Mouse (Mus musculus) hindbrain, embryonic 10.5 days (tissue): ENCODE measurements around the gene Txn1. TPM values are rescaled to one million over a fixed set of nuclear protein-coding genes. Genes with fewer than 3 reads are reported as not detected.

Experiments used
- DNase-seq: peaks from one replicate; pipeline ENCODE4 v3.0.0-alpha.2; 2017; ENCODE audit warnings: low spot score
- H3K27ac ChIP-seq: fragments of 300-500 bp; sonication (generic); 2 replicates; pipeline ENCODE4 v1.5.1; 2016; ENCODE audit warnings: mild to moderate bottlenecking, moderate library complexity
- H3K27me3 ChIP-seq: fragments of 300-500 bp; sonication (generic); 2 replicates; pipeline ENCODE4 v1.6.1; 2016; ENCODE audit warnings: mild to moderate bottlenecking; ENCODE audit not compliant: poor library complexity, insufficient read depth, severe bottlenecking
- H3K36me3 ChIP-seq: fragments of 300-500 bp; sonication (generic); 2 replicates; pipeline ENCODE4 v1.6.1; 2016; ENCODE audit warnings: mild to moderate bottlenecking, moderate library complexity
- H3K4me1 ChIP-seq: fragments of 300-500 bp; sonication (generic); replicated peaks from 2 replicates; pipeline ENCODE4 v1.6.1; 2016; ENCODE audit warnings: mild to moderate bottlenecking
- H3K4me3 ChIP-seq: fragments of 300-500 bp; sonication (generic); 2 replicates; pipeline ENCODE4 v1.5.1; 2016; ENCODE audit warnings: mild to moderate bottlenecking, moderate library complexity
- H3K9me3 ChIP-seq: fragments of 300-500 bp; sonication (generic); 2 replicates; pipeline ENCODE4 v1.6.1; 2016; ENCODE audit warnings: mild to moderate bottlenecking, moderate library complexity
- WGBS: fragments of 180-500 bp; shearing (Covaris S2); methylation state at CpG from one replicate; pipeline ENCODE4 v1.1.7; 2016; 5-methylcytosine and 5-hydroxymethylcytosine counted together
- polyA plus RNA-seq: library from polyadenylated mRNA; unstranded; fragments of >200 nt; fragmentation: Nextera tagmentation; extraction: Ambion mirVana; gene quantifications from 2 replicates; pipeline ENCODE4 v1.2.1, GENCODE M21; 2016

Gene Txn1
- polyA plus RNA-seq, 1 experiment from 2014 or later, result 413 TPM

GRCm38 (mm10) chr4:57930559-57931170 is 25.5 kb downstream of the Txn1 start:
- Histone ChIP-seq H3K27ac (no peak overlapping the region), H3K4me1 (no peaks in the 10 kb centered on the region), H3K27me3 (no peaks in the 10 kb centered on the region), H3K4me3 (no peak overlapping the region), H3K36me3 (no peaks in the 10 kb centered on the region), H3K9me3 (peaks cover 8% of the 10 kb centered on the region; the same call in 1 of the 2 replicates)
- DNase-seq, result no peak
- WGBS, result 82% methylated on average over 5 of the region's 5 CpGs

GRCm38 (mm10) chr4:57927464-57928205 is 28.6 kb downstream of the Txn1 start:
- Histone ChIP-seq H3K9me3 (peaks cover 5% of the 10 kb centered on the region; the same call in 1 of the 2 replicates), H3K4me3 (no peak overlapping the region), H3K36me3 (no peaks in the 10 kb centered on the region), H3K27me3 (no peaks in the 10 kb centered on the region), H3K27ac (no peak overlapping the region), H3K4me1 (peaks cover under 1% of the 10 kb centered on the region)
- no peak for DNase-seq
- 28% methylated on average over 3 of the region's 3 CpGs for WGBS

- Histone ChIP-seq H3K27ac (no peak overlapping the region), H3K9me3 (no peaks in the 10 kb centered on the region), H3K4me3 (no peak overlapping the region), H3K36me3 (no peaks in the 10 kb centered on the region), H3K27me3 (no peaks in the 10 kb centered on the region), H3K4me1 (peaks cover 23% of the 10 kb centered on the region)
- WGBS, result 80% methylated on average over 6 of the region's 6 CpGs
- no peak for DNase-seq
These were observed 31.6 kb downstream of the Txn1 start for GRCm38 (mm10) chr4:57924556-57925071.

GRCm38 (mm10) chr4:57922171-57922570 is 34.0 kb downstream of the Txn1 start:
- Histone ChIP-seq H3K36me3 (no peaks in the 10 kb centered on the region), H3K4me3 (no peak overlapping the region), H3K9me3 (no peaks in the 10 kb centered on the region), H3K27me3 (peaks cover 6% of the 10 kb centered on the region), H3K4me1 (peaks cover 26% of the 10 kb centered on the region), H3K27ac (0 out of 2 replicates have a peak overlapping the region, but pooled peaks have one; percentile 18)
- WGBS, result 34% methylated on average over 5 of the region's 5 CpGs
- peak; percentile 24 for DNase-seq

GRCm38 (mm10) chr4:57920522-57920921 is 35.7 kb downstream of the Txn1 start:
- 51% methylated on average over 1 of the region's 1 CpGs for WGBS
- Histone ChIP-seq H3K27me3 (peaks cover 19% of the 10 kb centered on the region), H3K4me3 (no peak overlapping the region), H3K9me3 (no peaks in the 10 kb centered on the region), H3K4me1 (peaks cover 36% of the 10 kb centered on the region), H3K36me3 (no peaks in the 10 kb centered on the region), H3K27ac (no peak overlapping the region)
- no peak for DNase-seq

- WGBS, result 20% methylated on average over 8 of the region's 8 CpGs
- peaks cover 27% of the 10 kb centered on the region for H3K27me3 ChIP-seq
- H3K27ac ChIP-seq, result no peak overlapping the region
- H3K4me1 ChIP-seq, result peaks cover 40% of the 10 kb centered on the region
- H3K36me3 ChIP-seq, result no peaks in the 10 kb centered on the region
- H3K4me3 ChIP-seq, result no peak overlapping the region
- peak; percentile 30 for DNase-seq
- H3K9me3 ChIP-seq, result no peaks in the 10 kb centered on the region
These were observed 36.5 kb downstream of the Txn1 start for GRCm38 (mm10) chr4:57919494-57920423.

- Histone ChIP-seq H3K27ac (no peak overlapping the region), H3K9me3 (no peaks in the 10 kb centered on the region), H3K4me1 (peaks cover 33% of the 10 kb centered on the region), H3K36me3 (no peaks in the 10 kb centered on the region), H3K27me3 (peaks cover 31% of the 10 kb centered on the region), H3K4me3 (no peak overlapping the region)
- 81% methylated on average over 4 of the region's 4 CpGs for WGBS
- no peak for DNase-seq
These were observed 39.5 kb downstream of the Txn1 start for GRCm38 (mm10) chr4:57916711-57917110.

- Histone ChIP-seq H3K27me3 (peaks cover 31% of the 10 kb centered on the region), H3K4me1 (peaks cover 33% of the 10 kb centered on the region), H3K36me3 (no peaks in the 10 kb centered on the region), H3K4me3 (peak within 1 kb of the TSS; percentile 23; the same call in 1 of the 2 replicates), H3K27ac (no peak within 1 kb of the TSS; the same call in 1 of the 2 replicates), H3K9me3 (no peaks in the 10 kb centered on the region)
- no peak for DNase-seq
- 39% methylated on average over 9 of the region's 9 CpGs for WGBS
These were observed 40.0 kb downstream of the Txn1 start, which contains the start of gene D630039A03Rik for GRCm38 (mm10) chr4:57916201-57916661. TSS of gene D630039A03Rik (minus strand) at chr4:57916297.

- 40% methylated on average over 17 of the region's 17 CpGs for WGBS
- Histone ChIP-seq H3K27me3 (peaks cover 31% of the 10 kb centered on the region), H3K4me3 (peak overlapping the region; percentile 23; the same call in 1 of the 2 replicates), H3K9me3 (no peaks in the 10 kb centered on the region), H3K4me1 (peaks cover 25% of the 10 kb centered on the region), H3K36me3 (no peaks in the 10 kb centered on the region), H3K27ac (no peak overlapping the region; the same call in 1 of the 2 replicates)
- DNase-seq, result no peak
These were observed 40.8 kb downstream of the Txn1 start for GRCm38 (mm10) chr4:57915216-57915965.

- DNase-seq, result no peak
- Histone ChIP-seq H3K27me3 (peaks cover 31% of the 10 kb centered on the region), H3K27ac (no peak overlapping the region), H3K9me3 (no peaks in the 10 kb centered on the region), H3K36me3 (no peaks in the 10 kb centered on the region), H3K4me1 (peaks cover 16% of the 10 kb centered on the region), H3K4me3 (no peak overlapping the region)
- 75% methylated on average over 10 of the region's 10 CpGs for WGBS
These were observed 41.7 kb downstream of the Txn1 start for GRCm38 (mm10) chr4:57914193-57915190.

- Histone ChIP-seq H3K36me3 (no peaks in the 10 kb centered on the region), H3K27ac (no peak overlapping the region), H3K4me3 (no peak overlapping the region), H3K27me3 (peaks cover 31% of the 10 kb centered on the region), H3K4me1 (peaks cover 14% of the 10 kb centered on the region), H3K9me3 (no peaks in the 10 kb centered on the region)
- DNase-seq, result no peak
These were observed 43.2 kb downstream of the Txn1 start for GRCm38 (mm10) chr4:57913021-57913420.
